Mouse (Mus musculus) bone marrow macrophage, adult 2 months (primary cell): ENCODE measurements around the gene Scgb2a2. TPM values are rescaled to one million over a fixed set of nuclear protein-coding genes. Genes with fewer than 3 reads are reported as not detected.
"Not testable (repeated sequence)": the region's sequence is repeated elsewhere in the genome, so short reads cannot be mapped to it uniquely, and the experiment has no call there.

Source experiments
- H3K27ac ChIP-seq: 2 replicates; pipeline ENCODE4 v1.5.1; 2012; ENCODE audit warnings: low read depth, low read length; ENCODE audit not compliant: insufficient read depth
- H3K4me1 ChIP-seq: 2 replicates; pipeline ENCODE4 v1.6.1; 2012; ENCODE audit warnings: low read length; ENCODE audit not compliant: control insufficient read depth, insufficient read depth
- H3K4me3 ChIP-seq: 2 replicates; pipeline ENCODE4 v1.5.1; 2012; ENCODE audit warnings: mild to moderate bottlenecking, low read length, moderate library complexity; ENCODE audit not compliant: insufficient read depth
- CTCF ChIP-seq: IDR thresholded peaks from 2 replicates; pipeline ENCODE4 v1.5.1; 2012; ENCODE audit warnings: low read depth, mild to moderate bottlenecking, low read length, moderate library complexity
- POLR2A ChIP-seq: IDR thresholded peaks from 2 replicates; pipeline ENCODE4 v1.6.1; 2012; ENCODE audit warnings: mild to moderate bottlenecking, low read depth, low read length, borderline replicate concordance
- polyA plus RNA-seq: library from polyadenylated mRNA; stranded (reverse); fragments of >200 nt; gene quantifications from 2 replicates; pipeline ENCODE4 v1.2.4, GENCODE M21; 2012; ENCODE audit not compliant: missing spikeins, insufficient read depth, insufficient read length

Scgb2a2 gene
- polyA plus RNA-seq, 1 experiment: not detected

DNA sequence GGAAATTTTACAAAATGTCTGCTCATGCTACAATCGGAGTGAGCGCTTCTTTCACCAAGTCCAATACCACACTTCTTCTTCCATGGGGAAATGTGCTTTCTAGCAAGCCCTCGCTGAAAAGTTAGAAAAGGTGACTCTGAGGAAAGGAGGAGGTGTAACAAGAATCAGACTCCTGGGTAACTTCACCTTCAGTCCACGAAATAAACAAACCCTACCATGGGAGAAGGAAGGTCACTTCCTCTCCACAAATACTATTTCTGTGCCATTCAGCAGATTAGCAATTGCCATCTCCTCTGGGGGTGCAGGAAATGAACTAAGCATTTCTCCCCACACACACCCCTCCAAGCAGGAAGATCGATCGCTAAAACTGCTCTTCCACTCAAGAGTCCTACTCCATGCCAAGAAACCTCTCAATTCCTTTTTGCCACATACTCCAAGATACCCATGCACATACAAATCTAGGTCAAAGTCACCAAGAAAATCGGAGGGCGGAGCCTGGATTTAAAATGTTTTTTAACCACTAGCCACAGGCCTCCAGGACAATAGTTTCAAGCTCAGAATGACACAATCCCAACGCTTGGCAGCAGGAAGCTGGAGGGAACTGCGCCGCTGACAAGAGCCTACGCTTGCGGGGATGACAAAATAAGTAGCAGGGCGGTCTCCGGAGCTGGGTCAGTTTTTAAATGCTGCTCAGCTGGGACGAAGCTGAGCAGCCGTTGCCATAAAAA is 51.1 kb downstream of the Scgb2a2 start:
- peak overlapping the region; percentile 92 for H3K4me3 ChIP-seq
- TF ChIP-seq POLR2A (no peak), CTCF (no peak)
- peak overlapping the region; percentile 96 for H3K27ac ChIP-seq
- H3K4me1 ChIP-seq: peaks cover 32% of the 10 kb centered on the region

DNA sequence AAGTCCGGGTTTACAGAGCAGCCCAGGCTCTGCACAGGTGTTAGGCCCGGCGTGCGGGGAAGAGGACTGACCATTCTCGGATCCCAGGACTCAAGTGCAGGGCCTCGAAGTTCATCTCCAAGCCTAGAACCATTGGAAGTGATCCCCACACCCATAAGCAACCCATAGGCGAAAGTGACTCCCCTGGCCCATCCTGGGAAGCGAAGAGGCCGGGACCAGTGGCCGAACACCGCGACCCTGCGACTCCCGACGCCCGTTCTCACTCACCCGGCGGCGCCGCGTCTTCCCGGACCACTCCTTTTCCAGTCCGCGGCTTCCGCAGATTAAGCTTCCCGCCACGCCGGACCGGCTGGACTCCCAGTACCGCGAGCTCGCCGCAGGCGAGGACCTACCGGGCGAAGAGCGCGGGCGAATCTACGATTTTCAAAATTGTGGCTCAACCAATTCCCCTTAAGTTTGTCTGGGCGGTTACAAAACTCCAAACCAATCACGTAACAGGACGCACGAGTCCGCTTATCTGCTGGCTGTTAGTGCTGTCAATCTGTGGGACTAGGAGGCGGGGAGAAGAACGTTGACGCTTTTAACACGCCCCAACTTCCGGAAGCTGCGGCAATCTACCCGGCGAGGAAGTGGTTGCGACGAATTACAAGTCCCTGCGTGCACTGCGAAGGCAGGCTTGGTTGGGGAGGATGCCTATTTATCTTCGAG is 51.9 kb downstream of the Scgb2a2 start, which contains the start of gene Incenp:
Gene Incenp (minus strand): TSS at position 480 of the 708 bp plus-strand sequence.
- Histone ChIP-seq H3K4me1 (peaks cover 32% of the 10 kb centered on the region), H3K4me3 (peak within 1 kb of the TSS; percentile 92), H3K27ac (peak within 1 kb of the TSS; percentile 96)
- TF ChIP-seq POLR2A: 0 out of 2 replicates have a peak, but pooled peaks have one; percentile 26
- TF ChIP-seq CTCF: no peak

- TF ChIP-seq POLR2A: no peak
- TF ChIP-seq CTCF: no peak
- peak overlapping the region; percentile 60 for H3K4me3 ChIP-seq
- peaks cover 28% of the 10 kb centered on the region for H3K4me1 ChIP-seq
- peak overlapping the region; percentile 79 for H3K27ac ChIP-seq
Observed at GRCm38 (mm10) chr19:9899780-9900146, 52.4 kb downstream of the Scgb2a2 start.

DNA sequence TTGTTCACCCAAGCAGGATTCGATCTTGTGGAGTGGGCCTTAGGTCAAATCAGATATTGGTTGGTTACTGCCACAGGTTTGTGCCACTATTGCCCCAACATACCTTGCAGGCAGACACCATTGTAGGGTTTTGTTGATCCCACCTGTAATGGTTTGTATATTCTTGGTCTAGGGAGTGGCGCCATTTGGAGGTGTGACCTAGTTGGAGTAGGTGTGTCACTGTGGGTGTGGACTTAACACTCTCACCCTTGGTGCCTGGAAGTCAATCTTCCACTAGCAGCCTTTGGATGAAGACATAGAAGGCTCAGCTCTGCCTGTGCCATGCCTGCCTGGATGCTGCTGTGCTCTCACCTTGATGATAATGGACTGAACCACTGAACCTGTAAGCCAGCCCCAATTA is 53.3 kb downstream of the Scgb2a2 start:
- H3K4me3 ChIP-seq, H3K27ac ChIP-seq: not testable (repeated sequence)
- H3K4me1 ChIP-seq: peaks cover 20% of the 10 kb centered on the region

Other genes with a start within 250 kb of the Scgb2a2 start
- gene Incenp, start 52.0 kb downstream of the Scgb2a2 start, polyA plus RNA-seq: 146 and 159 TPM in 2 replicates
- 20,335 and 20,363 TPM in 2 replicates for gene Fth1, start 133.0 kb downstream of the Scgb2a2 start, polyA plus RNA-seq
- gene Best1, start 154.1 kb downstream of the Scgb2a2 start, polyA plus RNA-seq: 0.44 and 2.3 TPM in 2 replicates
- 156 and 178 TPM in 2 replicates for gene Rab3il1, start 154.1 kb downstream of the Scgb2a2 start, polyA plus RNA-seq
- gene Fads3, start 194.0 kb downstream of the Scgb2a2 start, polyA plus RNA-seq: 4.6 and 6.5 TPM in 2 replicates